Mouse (Mus musculus) bone marrow macrophage, adult 2 months (primary cell): ENCODE results near the gene Fam187b. TPM values are rescaled to one million over a fixed set of nuclear protein-coding genes. Genes with fewer than 3 reads are reported as not detected.

Source experiments
- H3K27ac ChIP-seq: 2 replicates; pipeline ENCODE4 v1.5.1; 2012; ENCODE audit warnings: low read depth, low read length; ENCODE audit not compliant: insufficient read depth
- H3K4me1 ChIP-seq: 2 replicates; pipeline ENCODE4 v1.6.1; 2012; ENCODE audit warnings: low read length; ENCODE audit not compliant: control insufficient read depth, insufficient read depth
- H3K4me3 ChIP-seq: 2 replicates; pipeline ENCODE4 v1.5.1; 2012; ENCODE audit warnings: mild to moderate bottlenecking, low read length, moderate library complexity; ENCODE audit not compliant: insufficient read depth
- CTCF ChIP-seq: IDR thresholded peaks from 2 replicates; pipeline ENCODE4 v1.5.1; 2012; ENCODE audit warnings: low read depth, mild to moderate bottlenecking, low read length, moderate library complexity
- POLR2A ChIP-seq: IDR thresholded peaks from 2 replicates; pipeline ENCODE4 v1.6.1; 2012; ENCODE audit warnings: mild to moderate bottlenecking, low read depth, low read length, borderline replicate concordance
- polyA plus RNA-seq: library from polyadenylated mRNA; stranded (reverse); fragments of >200 nt; gene quantifications from 2 replicates; pipeline ENCODE4 v1.2.4, GENCODE M21; 2012; ENCODE audit not compliant: missing spikeins, insufficient read depth, insufficient read length

Fam187b gene
- polyA plus RNA-seq, 1 experiment: 4.6 TPM

- Histone ChIP-seq H3K4me1 (peaks cover 22% of the 10 kb centered on the region), H3K27ac (no peak overlapping the region), H3K4me3 (no peak overlapping the region)
- no peak for TF ChIP-seq CTCF
- TF ChIP-seq POLR2A: no peak
Observed at GRCm38 (mm10) chr7:30958866-30959487, 14.6 kb upstream of the Fam187b start.

GRCm38 (mm10) chr7:30959786-30960349, 13.7 kb upstream of the Fam187b start:
- TF ChIP-seq POLR2A: no peak
- no peak for TF ChIP-seq CTCF
- Histone ChIP-seq H3K27ac (no peak overlapping the region), H3K4me1 (peaks cover 13% of the 10 kb centered on the region), H3K4me3 (no peak overlapping the region)

- peaks cover 12% of the 10 kb centered on the region; the same call in 1 of the 2 replicates for H3K4me1 ChIP-seq
- H3K4me3 ChIP-seq: no peak overlapping the region
- no peak overlapping the region for H3K27ac ChIP-seq
- no peak for TF ChIP-seq CTCF
- no peak for TF ChIP-seq POLR2A
Observed at GRCm38 (mm10) chr7:30962862-30963261, 10.7 kb upstream of the Fam187b start.

- H3K4me3 ChIP-seq: no peak overlapping the region
- no peak overlapping the region for H3K27ac ChIP-seq
- peaks cover 6% of the 10 kb centered on the region; the same call in 1 of the 2 replicates for H3K4me1 ChIP-seq
- TF ChIP-seq POLR2A (no peak), CTCF (no peak)
Observed at GRCm38 (mm10) chr7:30964366-30964765, 9.2 kb upstream of the Fam187b start.

GRCm38 (mm10) chr7:30965677-30966076, 7.9 kb upstream of the Fam187b start:
- Histone ChIP-seq H3K4me3 (no peak overlapping the region), H3K4me1 (peaks cover 6% of the 10 kb centered on the region; the same call in 1 of the 2 replicates), H3K27ac (no peak overlapping the region)
- no peak for TF ChIP-seq CTCF
- no peak for TF ChIP-seq POLR2A

- no peak for TF ChIP-seq POLR2A
- TF ChIP-seq CTCF: no peak
- H3K4me3 ChIP-seq: no peak overlapping the region
- H3K27ac ChIP-seq: no peak overlapping the region
- peaks cover 6% of the 10 kb centered on the region; the same call in 1 of the 2 replicates for H3K4me1 ChIP-seq
Observed at GRCm38 (mm10) chr7:30966657-30967056, 6.9 kb upstream of the Fam187b start.

- H3K4me1 ChIP-seq: peaks cover 4% of the 10 kb centered on the region; the same call in 1 of the 2 replicates
- no peak overlapping the region for H3K27ac ChIP-seq
- TF ChIP-seq POLR2A (no peak), CTCF (no peak)
- no peak overlapping the region for H3K4me3 ChIP-seq
Observed at GRCm38 (mm10) chr7:30968611-30969010, 5.0 kb upstream of the Fam187b start.

- Histone ChIP-seq H3K27ac (no peak overlapping the region), H3K4me1 (peaks cover 4% of the 10 kb centered on the region; the same call in 1 of the 2 replicates), H3K4me3 (no peak overlapping the region)
- TF ChIP-seq POLR2A: no peak
- no peak for TF ChIP-seq CTCF
Observed at GRCm38 (mm10) chr7:30969174-30969573, 4.4 kb upstream of the Fam187b start.

- TF ChIP-seq CTCF (no peak), POLR2A (no peak)
- no peak overlapping the region for H3K27ac ChIP-seq
- H3K4me1 ChIP-seq: no peaks in the 10 kb centered on the region; the same call in 1 of the 2 replicates
- no peak overlapping the region for H3K4me3 ChIP-seq
Observed at GRCm38 (mm10) chr7:30971901-30972300, 1.7 kb upstream of the Fam187b start.

- TF ChIP-seq CTCF (no peak), POLR2A (no peak)
- H3K4me3 ChIP-seq: peak overlapping the region; percentile 41
- H3K27ac ChIP-seq: no peak overlapping the region
- no peaks in the 10 kb centered on the region for H3K4me1 ChIP-seq
Observed at GRCm38 (mm10) chr7:30972426-30973250, 952 bp upstream of the Fam187b start.
